Mouse (Mus musculus) midbrain, embryonic 11.5 days (tissue): ENCODE results near the gene Klrb1f. TPM values are rescaled to one million over a fixed set of nuclear protein-coding genes. Genes with fewer than 3 reads are reported as not detected.
"Not testable (repeated sequence)": the region's sequence is repeated elsewhere in the genome, so short reads cannot be mapped to it uniquely, and the experiment has no call there.

Source experiments
- ATAC-seq: fragments of 200-750 bp; cut with Nextera tagmentation; 2 replicates; pipeline ENCODE4 v1.8.0; 2017; ENCODE audit warnings: moderate TSS enrichment, moderate library complexity; ENCODE audit not compliant: low FRiP score
- DNase-seq: peaks from one replicate; pipeline ENCODE4 v3.0.0; 2015; ENCODE audit warnings: low spot score; ENCODE audit errors: missing footprints
- H3K27ac ChIP-seq: fragments of 300-500 bp; sonication (generic); 2 replicates; pipeline ENCODE4 v1.5.1; 2014; ENCODE audit warnings: low read depth, low read length
- H3K27me3 ChIP-seq: fragments of 300-500 bp; sonication (generic); 2 replicates; pipeline ENCODE4 v1.6.1; 2014; ENCODE audit warnings: mild to moderate bottlenecking, low read length, moderate library complexity, mixed read lengths; ENCODE audit not compliant: control insufficient read depth, insufficient read depth
- H3K36me3 ChIP-seq: fragments of 300-500 bp; sonication (generic); 2 replicates; pipeline ENCODE4 v1.6.1; 2014; ENCODE audit warnings: mild to moderate bottlenecking, low read length, moderate library complexity, mixed read lengths; ENCODE audit not compliant: control insufficient read depth, insufficient read depth
- H3K4me1 ChIP-seq: fragments of 300-500 bp; sonication (generic); 2 replicates; pipeline ENCODE4 v1.6.1; 2014; ENCODE audit warnings: low read length; ENCODE audit not compliant: control insufficient read depth, insufficient read depth
- H3K4me2 ChIP-seq: fragments of 300-500 bp; sonication (generic); 2 replicates; pipeline ENCODE4 v1.6.1; 2014; ENCODE audit warnings: mild to moderate bottlenecking, moderate library complexity
- H3K4me3 ChIP-seq: fragments of 300-500 bp; sonication (generic); 2 replicates; pipeline ENCODE4 v1.5.1; 2014; ENCODE audit warnings: low read depth, low read length
- H3K9ac ChIP-seq: fragments of 300-500 bp; sonication (generic); 2 replicates; pipeline ENCODE4 v1.6.1; 2014; ENCODE audit warnings: low read length
- H3K9me3 ChIP-seq: fragments of 300-500 bp; sonication (generic); 2 replicates; pipeline ENCODE4 v1.6.1; 2016; ENCODE audit warnings: low read length; ENCODE audit not compliant: control insufficient read depth
- WGBS: fragments of 180-500 bp; shearing (Covaris S2); extraction: QIAGEN DNeasy Blood & Tissue Kit; methylation state at CpG from one replicate; pipeline ENCODE4 v1.1.7; 2014; 5-methylcytosine and 5-hydroxymethylcytosine counted together
- polyA plus RNA-seq: library from polyadenylated mRNA; unstranded; fragments of >200 nt; fragmentation: Nextera tagmentation; extraction: Ambion mirVana; gene quantifications from 2 replicates; pipeline ENCODE4 v1.2.1, GENCODE M21; 2014

Gene Klrb1f
- 0.23 and 0.28 TPM in 2 replicates for polyA plus RNA-seq

GRCm38 (mm10) chr6:129045601-129046000 lies at the start of gene Klrb1f:
Gene Klrb1f (plus strand): TSS chr6:129045901.
- Histone ChIP-seq H3K27me3 (no peaks in the 10 kb centered on the region), H3K9ac (no peak within 1 kb of the TSS), H3K4me3 (no peak within 1 kb of the TSS), H3K9me3 (no peaks in the 10 kb centered on the region), H3K27ac (no peak within 1 kb of the TSS), H3K4me1 (peaks cover 4% of the 10 kb centered on the region; the same call in 1 of the 2 replicates), H3K36me3 (no peaks in the 10 kb centered on the region), H3K4me2 (no peak within 1 kb of the TSS)
- 88% methylated on average over 2 of the region's 2 CpGs for WGBS
- DNase-seq, result no peak
- ATAC-seq, result no peak

DNA sequence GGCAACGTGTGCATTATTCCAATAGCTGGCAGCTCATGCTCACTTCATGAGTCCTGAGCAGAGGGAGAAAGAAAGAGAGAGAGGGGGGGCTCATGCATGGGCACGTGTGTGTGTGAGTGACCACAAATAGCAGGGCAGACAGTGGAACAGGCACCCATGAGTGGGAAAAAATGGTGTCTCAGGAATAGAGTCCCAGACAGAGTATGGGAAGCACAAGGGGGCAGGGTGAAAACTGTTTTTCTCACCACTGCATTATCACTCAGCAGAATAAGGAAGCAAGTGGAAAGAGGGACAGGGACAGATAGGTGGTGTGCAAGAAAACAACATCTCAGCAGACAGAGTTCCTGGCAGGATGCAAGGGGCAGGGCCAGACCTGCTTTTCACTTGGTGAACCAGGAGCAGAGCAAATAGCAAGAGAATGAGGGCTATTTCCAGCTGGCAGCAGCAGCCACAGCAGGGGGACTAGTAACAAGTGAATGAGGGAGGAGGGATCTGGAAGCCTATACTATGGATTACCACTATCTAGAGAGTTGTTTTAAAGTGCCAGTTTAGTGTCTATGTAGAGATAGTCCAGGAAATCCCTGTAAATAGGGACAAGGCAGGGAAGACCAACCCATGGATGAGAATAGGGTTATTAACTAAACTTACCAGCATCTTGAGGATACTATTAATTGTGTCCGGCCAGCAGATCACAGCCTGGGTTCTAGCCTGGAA lies 49.5 kb upstream of the Klrb1f start:
- no peak for ATAC-seq
- 68% methylated on average over 3 of the region's 3 CpGs for WGBS
- no peak overlapping the region for H3K4me2 ChIP-seq
- no peaks in the 10 kb centered on the region for H3K27me3 ChIP-seq
- no peak overlapping the region for H3K27ac ChIP-seq
- H3K4me1 ChIP-seq, result no peaks in the 10 kb centered on the region
- H3K9me3 ChIP-seq, result no peaks in the 10 kb centered on the region
- H3K36me3 ChIP-seq, result no peaks in the 10 kb centered on the region
- no peak overlapping the region for H3K9ac ChIP-seq
- DNase-seq, result no peak
- no peak overlapping the region for H3K4me3 ChIP-seq

DNA sequence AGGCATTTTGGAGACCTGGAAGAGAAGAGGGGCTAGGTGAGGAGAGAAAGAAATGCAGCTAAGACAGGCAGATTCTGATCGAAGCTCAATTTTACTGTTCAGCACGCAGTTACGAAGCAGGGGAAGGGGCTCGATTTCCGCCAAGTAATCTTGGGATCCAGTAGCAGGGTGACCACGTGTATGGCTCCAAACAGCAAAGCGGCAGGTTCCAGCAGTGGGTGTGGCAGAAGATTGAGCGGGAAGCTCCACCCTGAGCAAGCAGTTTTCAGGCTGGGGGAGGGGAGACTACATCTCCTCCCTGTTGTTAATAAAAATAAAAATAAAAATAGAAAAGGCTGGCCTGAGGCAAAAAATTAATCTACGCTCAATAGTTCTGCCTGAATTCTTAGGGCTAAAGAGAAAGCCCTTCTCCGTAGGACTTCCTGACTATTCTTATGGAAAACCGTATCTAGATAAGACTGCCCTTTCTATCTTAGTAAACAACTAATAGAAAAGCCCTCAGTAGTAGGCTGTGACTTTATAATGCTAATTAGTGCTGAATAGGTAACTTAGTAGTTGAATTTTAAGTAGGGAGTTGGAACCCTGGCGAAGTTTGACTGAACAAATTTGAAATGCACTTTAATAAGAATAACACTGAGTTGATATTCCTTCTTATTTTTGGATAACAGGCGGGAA lies 48.8 kb upstream of the Klrb1f start:
- Histone ChIP-seq H3K4me1 (no peaks in the 10 kb centered on the region), H3K9ac (no peak overlapping the region), H3K27ac (no peak overlapping the region), H3K36me3 (no peaks in the 10 kb centered on the region), H3K4me3 (no peak overlapping the region), H3K4me2 (no peak overlapping the region), H3K9me3 (no peaks in the 10 kb centered on the region), H3K27me3 (no peaks in the 10 kb centered on the region)
- 74% methylated on average over 13 of the region's 13 CpGs for WGBS
- no peak for DNase-seq
- no peak for ATAC-seq

DNA sequence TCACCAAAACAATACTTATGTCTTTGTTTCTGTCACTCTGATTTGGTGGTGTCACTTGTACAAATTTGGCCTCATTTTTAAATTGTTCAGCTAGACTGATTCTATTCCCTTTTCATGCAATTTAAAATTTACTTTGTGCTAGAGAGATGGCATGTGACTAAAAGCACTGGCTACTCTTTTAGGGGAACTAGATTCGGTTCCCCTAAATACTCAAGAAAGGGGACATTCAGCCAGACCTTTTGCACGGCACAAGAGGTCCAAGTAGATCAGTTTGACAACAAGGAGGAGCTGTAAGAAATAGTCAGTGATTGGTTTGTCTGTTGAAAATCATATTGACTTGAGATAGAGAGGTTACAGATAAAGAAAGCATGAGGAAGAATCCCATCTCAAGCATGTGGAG lies 44.3 kb upstream of the Klrb1f start:
- ATAC-seq (no peak), DNase-seq (no peak)
- H3K27me3 ChIP-seq, result no peaks in the 10 kb centered on the region
- H3K9me3 ChIP-seq, result no peaks in the 10 kb centered on the region
- H3K27ac ChIP-seq, result no peak overlapping the region
- 91% methylated on average over 2 of the region's 2 CpGs for WGBS
- H3K9ac ChIP-seq, result no peak overlapping the region
- no peak overlapping the region for H3K4me3 ChIP-seq
- no peaks in the 10 kb centered on the region for H3K36me3 ChIP-seq
- no peaks in the 10 kb centered on the region for H3K4me1 ChIP-seq
- H3K4me2 ChIP-seq, result no peak overlapping the region

GRCm38 (mm10) chr6:129008552-129008951 lies 37.1 kb upstream of the Klrb1f start:
- no peaks in the 10 kb centered on the region for H3K36me3 ChIP-seq
- no peak overlapping the region for H3K9ac ChIP-seq
- no peak for DNase-seq
- WGBS, result 87% methylated on average over 8 of the region's 8 CpGs
- no peak for ATAC-seq
- no peak overlapping the region for H3K4me2 ChIP-seq
- H3K27me3 ChIP-seq, result no peaks in the 10 kb centered on the region
- H3K27ac ChIP-seq, result no peak overlapping the region
- no peaks in the 10 kb centered on the region for H3K9me3 ChIP-seq
- no peak overlapping the region for H3K4me3 ChIP-seq
- no peaks in the 10 kb centered on the region for H3K4me1 ChIP-seq

GRCm38 (mm10) chr6:129009846-129010504 lies 35.7 kb upstream of the Klrb1f start:
- H3K4me2 ChIP-seq, DNase-seq, H3K9ac ChIP-seq, H3K27me3 ChIP-seq, H3K4me1 ChIP-seq, H3K27ac ChIP-seq, H3K36me3 ChIP-seq, H3K9me3 ChIP-seq, ATAC-seq, H3K4me3 ChIP-seq: not testable (repeated sequence)
- WGBS, result 89% methylated on average over 7 of the region's 7 CpGs

- Histone ChIP-seq H3K4me2 (no peak overlapping the region), H3K4me3 (no peak overlapping the region), H3K9ac (no peak overlapping the region), H3K27me3 (no peaks in the 10 kb centered on the region), H3K9me3 (no peaks in the 10 kb centered on the region), H3K36me3 (no peaks in the 10 kb centered on the region), H3K4me1 (no peaks in the 10 kb centered on the region), H3K27ac (no peak overlapping the region)
- ATAC-seq (no peak), DNase-seq (no peak)
- WGBS, result 83% methylated on average over 3 of the region's 3 CpGs
Measured at GRCm38 (mm10) chr6:129010505-129010873, 35.2 kb upstream of the Klrb1f start.

DNA sequence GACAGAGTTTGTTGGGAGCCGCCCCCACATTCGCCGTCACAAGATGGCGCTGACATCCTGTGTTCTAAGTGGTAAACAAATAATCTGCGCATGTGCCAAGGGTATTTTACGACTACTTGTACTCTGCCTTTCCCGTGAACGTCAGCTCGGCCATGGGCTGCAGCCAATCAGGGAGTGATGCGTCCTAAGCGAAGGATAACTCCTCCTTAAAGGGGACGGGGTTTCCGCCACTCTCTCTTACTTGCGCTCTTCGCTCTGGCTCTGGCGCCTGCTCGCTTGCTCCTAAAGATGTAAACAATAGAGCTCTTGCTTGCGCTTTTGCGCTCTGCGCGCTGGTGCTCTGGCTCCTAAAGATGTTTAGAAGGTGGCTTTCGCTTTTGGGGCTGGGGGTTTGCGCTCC lies 33.7 kb upstream of the Klrb1f start:
- H3K4me3 ChIP-seq, H3K9me3 ChIP-seq, H3K27me3 ChIP-seq, ATAC-seq, H3K4me1 ChIP-seq, H3K9ac ChIP-seq, H3K4me2 ChIP-seq, H3K36me3 ChIP-seq, DNase-seq, H3K27ac ChIP-seq: not testable (repeated sequence)
- 97% methylated on average over 19 of the region's 23 CpGs for WGBS

DNA sequence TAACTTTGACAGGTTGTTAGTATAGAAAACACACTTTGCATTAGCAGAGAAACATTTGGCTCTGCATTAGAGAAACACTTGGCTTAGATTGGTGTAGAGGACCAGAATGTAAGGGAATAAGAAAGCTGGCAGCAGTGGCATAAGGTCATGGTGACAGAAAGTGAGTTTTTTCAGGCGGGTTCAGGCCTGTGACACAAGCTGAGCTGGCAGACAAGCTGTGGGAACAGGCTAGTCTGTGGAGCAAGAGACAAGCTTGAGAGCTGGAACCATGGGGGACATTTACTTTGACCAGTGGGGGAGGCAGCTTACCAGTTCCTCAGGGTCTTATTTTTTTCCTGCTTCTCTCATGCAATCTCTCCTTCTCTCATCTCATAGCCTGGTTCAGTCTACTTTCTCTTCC lies 32.7 kb upstream of the Klrb1f start:
- ATAC-seq, result no peak
- no peaks in the 10 kb centered on the region for H3K36me3 ChIP-seq
- 57% methylated on average over 1 of the region's 1 CpGs for WGBS

More for the DNA sequence above, 32.7 kb upstream of the Klrb1f start:
- H3K9ac ChIP-seq, result no peak overlapping the region
- H3K27ac ChIP-seq, result no peak overlapping the region
- H3K4me1 ChIP-seq, result no peaks in the 10 kb centered on the region
- no peak overlapping the region for H3K4me3 ChIP-seq
- no peaks in the 10 kb centered on the region for H3K27me3 ChIP-seq
- no peak overlapping the region for H3K4me2 ChIP-seq
- H3K9me3 ChIP-seq, result no peaks in the 10 kb centered on the region
- DNase-seq, result no peak
